8 mouse cellular contexts compared by ENCODE assay signal in the genomic region with DNA sequence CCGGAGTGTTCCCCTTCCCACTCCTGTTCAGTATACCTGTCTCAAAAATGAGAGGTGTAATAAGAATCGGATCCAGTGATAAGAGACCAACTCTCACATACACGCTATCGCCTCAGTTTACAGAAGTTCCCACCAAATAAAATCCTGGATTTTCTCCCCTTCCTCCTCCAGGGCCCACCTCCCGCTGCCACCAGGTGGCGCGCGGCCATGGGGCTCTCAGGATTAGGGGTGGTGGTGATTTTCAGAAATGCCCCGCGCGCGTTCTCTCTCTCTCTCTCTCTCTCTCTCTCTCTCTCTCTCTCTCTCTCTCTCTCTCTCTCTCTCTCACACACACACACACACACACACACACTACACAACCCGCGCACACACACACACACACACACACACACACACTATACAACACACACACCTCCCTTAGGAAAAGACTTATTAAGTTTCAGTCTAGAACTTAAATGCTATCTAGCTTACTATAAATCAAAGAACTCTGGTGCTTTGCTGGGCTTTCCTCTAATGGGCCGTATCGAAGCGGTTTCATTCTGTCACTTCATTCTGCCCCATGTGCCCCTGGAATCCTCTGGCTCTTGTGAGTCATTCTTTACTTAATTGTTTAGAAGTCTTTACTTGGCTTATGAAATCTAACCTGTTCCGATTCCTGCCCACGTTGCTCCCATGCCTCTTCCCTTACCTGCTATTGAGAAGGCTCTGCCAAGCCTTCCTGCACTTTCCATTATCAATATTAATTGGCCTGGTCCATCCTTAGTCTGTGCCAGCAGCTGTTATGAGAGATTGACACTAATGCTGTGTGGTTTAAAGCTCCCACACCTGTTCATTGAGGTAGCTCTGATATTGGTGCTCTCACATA. TPM values are rescaled to one million over a fixed set of nuclear protein-coding genes. Genes with fewer than 3 reads are reported as not detected.
DNase-seq lines count a peak whose midpoint lies in the region; ATAC-seq and TF ChIP-seq lines count a peak whose summit lies in the region.

A gene (minus strand): TSS at position 574 of the 865 bp plus-strand sequence.

- no peak for TF ChIP-seq POLR2A in olfactory bulb, adult 2 months (IDR thresholded peaks at IDR 0.05; ENCODE audit: insufficient read depth, low read depth, low read length)

- peak within 1 kb of the TSS; percentile 97 for H3K4me3 ChIP-seq in E14TG2a.4 (replicated peaks; ENCODE audit: low read length)
- peak within 1 kb of the TSS; percentile 84 for H3K4me3 ChIP-seq in embryonic facial prominence, embryonic 15.5 days (replicated peaks)
- peak within 1 kb of the TSS; percentile 45 to 52 for H3K4me3 ChIP-seq in heart, embryonic 14.5 days (ENCODE audit: control insufficient read depth in 1 of 2, insufficient read depth in 1 of 2, low read depth in 1 of 2, low read length in 2 of 2)
- peak within 1 kb of the TSS; percentile 83 for H3K4me3 ChIP-seq in lung, embryonic 14.5 days (ENCODE audit: low read depth, low read length)
- peak within 1 kb of the TSS; percentile 55 for H3K4me3 ChIP-seq in olfactory bulb, adult 2 months (ENCODE audit: insufficient read depth, low read depth, low read length)

- H3K27me3 ChIP-seq in E14TG2a.4 (ENCODE audit: insufficient read depth, low read length): peaks cover 49% of the 10 kb centered on the region
- H3K27me3 ChIP-seq in embryonic facial prominence, embryonic 15.5 days: 0 out of 2 replicates have a peak, but pooled peaks cover 6% of the 10 kb centered on the region
- H3K27me3 ChIP-seq in heart, embryonic 14.5 days (ENCODE audit: control insufficient read depth, insufficient read depth, low read length): no peaks in the 10 kb centered on the region
- H3K27me3 ChIP-seq in lung, embryonic 14.5 days (ENCODE audit: insufficient read depth, low read length): peaks cover 21% of the 10 kb centered on the region

- 5% methylated on average over 19 of the region's 19 CpGs for WGBS in embryonic facial prominence, embryonic 15.5 days
- 8% methylated on average over 18 of the region's 19 CpGs for WGBS in heart, embryonic 14.5 days
- 6% methylated on average over 19 of the region's 19 CpGs for WGBS in lung, embryonic 14.5 days
- WGBS in olfactory bulb, adult 2 months: 4% methylated on average over 19 of the region's 19 CpGs

- H3K27ac ChIP-seq in embryonic facial prominence, embryonic 15.5 days (replicated peaks): no peak within 1 kb of the TSS
- H3K27ac ChIP-seq in heart, embryonic 14.5 days (replicated peaks in 1 of 2; ENCODE audit: control insufficient read depth in 1 of 2, insufficient read depth in 1 of 2, low read depth in 2 of 2, low read length in 2 of 2): peak within 1 kb of the TSS; percentile 24 to 37; a peak in 3 of 4 replicates
- H3K27ac ChIP-seq in lung, embryonic 14.5 days (ENCODE audit: low read depth): 0 out of 2 replicates have a peak within 1 kb of the TSS, but pooled peaks have one; percentile 43
- H3K27ac ChIP-seq in olfactory bulb, adult 2 months (ENCODE audit: insufficient read depth, low read depth, low read length): no peak within 1 kb of the TSS

- peak; percentile 88 for TF ChIP-seq CTCF in E14TG2a.4 (conservative IDR thresholded peaks at IDR 0.05; ENCODE audit: low read length)
- TF ChIP-seq CTCF in lung, embryonic 14.5 days (IDR thresholded peaks at IDR 0.05; ENCODE audit: low read depth): peak; percentile 91
- TF ChIP-seq CTCF in olfactory bulb, adult 2 months (IDR thresholded peaks at IDR 0.05; ENCODE audit: insufficient read depth, low read depth, low read length): peak; percentile 91

- peak within 1 kb of the TSS; percentile 88 for H3K4me2 ChIP-seq in embryonic facial prominence, embryonic 15.5 days (replicated peaks)
- H3K4me2 ChIP-seq in heart, embryonic 14.5 days (ENCODE audit: low read length): peak within 1 kb of the TSS; percentile 96
- peak within 1 kb of the TSS; percentile 71 for H3K4me2 ChIP-seq in lung, embryonic 14.5 days

- no peaks in the 10 kb centered on the region for H3K9me3 ChIP-seq in E14TG2a.4 (ENCODE audit: low read length)
- no peaks in the 10 kb centered on the region for H3K9me3 ChIP-seq in embryonic facial prominence, embryonic 15.5 days (replicated peaks)
- no peaks in the 10 kb centered on the region for H3K9me3 ChIP-seq in heart, embryonic 14.5 days (ENCODE audit: control insufficient read depth, low read length)
- no peaks in the 10 kb centered on the region for H3K9me3 ChIP-seq in lung, embryonic 14.5 days (ENCODE audit: low read depth, low read length)

- peaks cover 44% of the 10 kb centered on the region for H3K4me1 ChIP-seq in E14TG2a.4 (replicated peaks; ENCODE audit: low read depth, low read length)
- H3K4me1 ChIP-seq in embryonic facial prominence, embryonic 15.5 days: peaks cover 34% of the 10 kb centered on the region
- H3K4me1 ChIP-seq in heart, embryonic 14.5 days (ENCODE audit: control insufficient read depth in 2 of 2, insufficient read depth in 2 of 2, low read length in 2 of 2): peaks cover 7 to 9% of the 10 kb centered on the region in 2 experiments; a peak in 3 of 4 replicates
- no peaks in the 10 kb centered on the region for H3K4me1 ChIP-seq in lung, embryonic 14.5 days (ENCODE audit: insufficient read depth)
- peaks cover 17% of the 10 kb centered on the region for H3K4me1 ChIP-seq in olfactory bulb, adult 2 months (ENCODE audit: control insufficient read depth, insufficient read depth, low read length)

- peak; percentile 43; the same call in 1 of the 2 replicates for ATAC-seq in embryonic facial prominence, embryonic 15.5 days (ENCODE audit: insufficient number of reproducible peaks, low FRiP score, low TSS enrichment, low read depth)
- peak; percentile 46 for ATAC-seq in heart, embryonic 14.5 days (ENCODE audit: insufficient number of reproducible peaks, insufficient read depth, low FRiP score, low read depth)
- peak; percentile 53 for ATAC-seq in lung, embryonic 14.5 days (ENCODE audit: insufficient read depth)

- no peak within 1 kb of the TSS for H3K9ac ChIP-seq in embryonic facial prominence, embryonic 15.5 days
- H3K9ac ChIP-seq in heart, embryonic 14.5 days (ENCODE audit: low read length): peak within 1 kb of the TSS; percentile 58
- no peak within 1 kb of the TSS for H3K9ac ChIP-seq in lung, embryonic 14.5 days

- peak; percentile 67 for DNase-seq in brain, adult 2 months (ENCODE audit: low read depth, low spot score)
- DNase-seq in kidney, postnatal 10 days: peak; percentile 85
- DNase-seq in lung, embryonic 14.5 days: peak; percentile 87
- peak; percentile 61 for DNase-seq in thymus, postnatal 0 days (ENCODE audit: low spot score)

- H3K36me3 ChIP-seq in E14TG2a.4 (ENCODE audit: insufficient read depth, low read length): no peaks in the 10 kb centered on the region
- H3K36me3 ChIP-seq in embryonic facial prominence, embryonic 15.5 days: no peaks in the 10 kb centered on the region
- H3K36me3 ChIP-seq in heart, embryonic 14.5 days (ENCODE audit: control insufficient read depth, insufficient read depth, low read length): no peaks in the 10 kb centered on the region
- H3K36me3 ChIP-seq in lung, embryonic 14.5 days (ENCODE audit: insufficient read depth): no peaks in the 10 kb centered on the region

RNA-seq across cellular contexts. Expression of the gene that starts here (rescaled TPM):
- polyA plus RNA-seq in embryonic facial prominence, embryonic 15.5 days (2015; fragmentation: Nextera tagmentation; extraction: Ambion mirVana): 1.2 and 1.6 TPM in 2 replicates
- polyA plus RNA-seq in heart, embryonic 14.5 days (2014; fragmentation: Nextera tagmentation; extraction: Ambion mirVana): 0.47 and 0.78 TPM in 2 replicates
- 1.4 and 1.9 TPM in 2 replicates for polyA plus RNA-seq in lung, embryonic 14.5 days (2014; fragmentation: Nextera tagmentation; extraction: Ambion mirVana)
- polyA plus RNA-seq in olfactory bulb, adult 2 months (2012; ENCODE audit: insufficient read depth, insufficient read length, low replicate concordance, missing spikeins): not detected in 2 replicates
- 0.42 and 0.44 TPM in 2 replicates for polyA plus RNA-seq in thymus, postnatal 0 days (2015; fragmentation: Nextera tagmentation; extraction: Ambion mirVana)

Comparison
In these comparisons a context has a peak if more than half of its experiments do, and no peak if none do; other contexts are left out.
1. Peak in ATAC-seq, H3K4me3 ChIP-seq, H3K27ac ChIP-seq, H3K9ac ChIP-seq and H3K4me2 ChIP-seq in heart, embryonic 14.5 days; RNA of the gene not detected or under 1 TPM.
2. Peak in DNase-seq in thymus, postnatal 0 days; RNA of the gene not detected or under 1 TPM.